Mouse (Mus musculus) E14TG2a.4 (cell line): ENCODE results near the gene Kcmf1.
"Not testable (repeated sequence)": the region's sequence is repeated elsewhere in the genome, so short reads cannot be mapped to it uniquely, and the experiment has no call there.

ENCODE experiments used
- H3K27me3 ChIP-seq: 2 replicates; pipeline ENCODE4 v1.6.1; 2014; ENCODE audit warnings: low read length, control low read depth; ENCODE audit not compliant: insufficient read depth
- H3K36me3 ChIP-seq: 2 replicates; pipeline ENCODE4 v1.6.1; 2014; ENCODE audit warnings: low read length, control low read depth; ENCODE audit not compliant: insufficient read depth
- H3K4me1 ChIP-seq: replicated peaks from 2 replicates; pipeline ENCODE4 v1.6.1; 2014; ENCODE audit warnings: low read depth, low read length, control low read depth
- H3K4me3 ChIP-seq: replicated peaks from 2 replicates; pipeline ENCODE4 v1.5.1; 2014; ENCODE audit warnings: mild to moderate bottlenecking, low read length
- H3K9me3 ChIP-seq: 2 replicates; pipeline ENCODE4 v1.6.1; 2014; ENCODE audit warnings: low read length, control low read depth
- CTCF ChIP-seq: conservative IDR thresholded peaks from 2 replicates; pipeline ENCODE4 v1.5.1; 2014; ENCODE audit warnings: low read length
- NANOG ChIP-seq: IDR thresholded peaks from 2 replicates; pipeline ENCODE4 v1.6.1; 2014; ENCODE audit warnings: borderline replicate concordance, low read length, mixed read lengths
- POU5F1 ChIP-seq: IDR thresholded peaks from 2 replicates; pipeline ENCODE4 v1.6.1; 2014; ENCODE audit warnings: low read length, borderline replicate concordance

Kcmf1 gene

GRCm38 (mm10) chr6:72872276-72872675, 27.5 kb downstream of the Kcmf1 start:
- Histone ChIP-seq H3K9me3 (no peaks in the 10 kb centered on the region), H3K36me3 (peaks cover 22% of the 10 kb centered on the region), H3K27me3 (no peaks in the 10 kb centered on the region), H3K4me1 (peaks cover 70% of the 10 kb centered on the region), H3K4me3 (no peak overlapping the region)
- TF ChIP-seq POU5F1 (no peak), NANOG (no peak), CTCF (no peak)

GRCm38 (mm10) chr6:72869601-72870000, 30.2 kb downstream of the Kcmf1 start:
- Histone ChIP-seq H3K36me3 (peaks cover 25% of the 10 kb centered on the region), H3K9me3 (no peaks in the 10 kb centered on the region), H3K4me3 (no peak overlapping the region), H3K4me1 (peaks cover 70% of the 10 kb centered on the region), H3K27me3 (no peaks in the 10 kb centered on the region)
- TF ChIP-seq NANOG = no peak
- TF ChIP-seq POU5F1 = no peak
- TF ChIP-seq CTCF = no peak

- TF ChIP-seq CTCF (no peak), POU5F1 (no peak), NANOG (no peak)
- no peaks in the 10 kb centered on the region for H3K27me3 ChIP-seq
- no peaks in the 10 kb centered on the region for H3K9me3 ChIP-seq
- H3K36me3 ChIP-seq = peaks cover 32% of the 10 kb centered on the region
- H3K4me1 ChIP-seq = peaks cover 73% of the 10 kb centered on the region
- no peak overlapping the region for H3K4me3 ChIP-seq
Observed at GRCm38 (mm10) chr6:72868688-72869087, 31.1 kb downstream of the Kcmf1 start.

DNA sequence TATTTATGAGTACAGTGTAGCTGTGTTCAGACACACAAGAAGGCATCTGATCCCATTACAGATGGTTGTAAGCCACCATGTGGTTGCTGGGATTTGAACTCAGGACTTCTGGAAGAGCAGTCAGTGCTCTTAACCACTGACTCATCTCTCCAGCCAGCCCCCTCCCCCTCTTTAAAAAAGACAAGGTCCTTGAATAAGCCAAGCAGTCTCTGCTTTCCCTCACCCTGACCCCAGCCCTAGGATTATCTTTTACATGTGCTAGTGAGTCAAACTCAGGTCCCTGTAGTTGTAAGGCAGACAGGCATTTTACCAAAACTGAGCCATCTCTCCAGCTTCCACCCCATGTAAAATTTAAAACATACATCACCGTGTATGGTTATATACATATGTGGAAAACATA, 32.0 kb downstream of the Kcmf1 start:
- TF ChIP-seq POU5F1 (no peak), NANOG (no peak), CTCF (no peak)
- H3K4me3 ChIP-seq = no peak overlapping the region

GRCm38 (mm10) chr6:72866232-72866631, 33.5 kb downstream of the Kcmf1 start:
- Histone ChIP-seq H3K4me3 (no peak overlapping the region), H3K36me3 (peaks cover 33% of the 10 kb centered on the region), H3K4me1 (peaks cover 82% of the 10 kb centered on the region), H3K27me3 (no peaks in the 10 kb centered on the region), H3K9me3 (no peaks in the 10 kb centered on the region)
- no peak for TF ChIP-seq POU5F1
- TF ChIP-seq CTCF = no peak
- TF ChIP-seq NANOG = no peak

More for the DNA sequence above, 32.0 kb downstream of the Kcmf1 start:
- H3K36me3 ChIP-seq = peaks cover 24% of the 10 kb centered on the region
- H3K4me1 ChIP-seq = peaks cover 77% of the 10 kb centered on the region
- no peaks in the 10 kb centered on the region for H3K9me3 ChIP-seq
- H3K27me3 ChIP-seq = no peaks in the 10 kb centered on the region

DNA sequence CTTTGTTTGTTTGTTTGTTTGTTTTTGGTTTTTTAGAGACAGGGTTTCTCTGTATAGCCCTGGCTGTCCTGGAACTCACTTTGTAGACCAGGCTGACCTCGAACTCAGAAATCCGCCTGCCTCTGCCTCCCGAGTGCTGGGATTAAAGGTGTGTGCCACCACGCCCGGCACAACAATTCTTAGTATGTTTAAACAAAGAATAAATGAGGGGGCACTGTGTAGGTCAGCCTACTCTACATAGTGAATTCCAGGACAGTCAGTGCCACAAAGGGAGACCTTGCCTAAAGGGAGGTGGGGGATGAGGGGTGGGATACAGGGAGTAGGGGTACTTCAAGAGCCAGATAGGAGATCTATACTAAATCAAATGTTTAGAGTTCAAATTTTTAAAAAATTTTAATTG, 37.1 kb downstream of the Kcmf1 start:
- not testable (repeated sequence) for H3K9me3 ChIP-seq, H3K27me3 ChIP-seq, H3K4me3 ChIP-seq
- Histone ChIP-seq H3K4me1 (peaks cover 55% of the 10 kb centered on the region), H3K36me3 (peaks cover 61% of the 10 kb centered on the region)

- Histone ChIP-seq H3K9me3 (no peaks in the 10 kb centered on the region), H3K4me1 (peaks cover 71% of the 10 kb centered on the region), H3K27me3 (no peaks in the 10 kb centered on the region), H3K36me3 (peaks cover 89% of the 10 kb centered on the region), H3K4me3 (no peak overlapping the region)
- no peak for TF ChIP-seq NANOG
- no peak for TF ChIP-seq CTCF
- no peak for TF ChIP-seq POU5F1
Observed at GRCm38 (mm10) chr6:72854256-72854655, 45.5 kb downstream of the Kcmf1 start.

- no peak for TF ChIP-seq NANOG
- no peak for TF ChIP-seq POU5F1
- TF ChIP-seq CTCF = no peak
- Histone ChIP-seq H3K4me3 (no peak overlapping the region), H3K27me3 (no peaks in the 10 kb centered on the region), H3K9me3 (no peaks in the 10 kb centered on the region), H3K4me1 (peaks cover 60% of the 10 kb centered on the region), H3K36me3 (peaks cover 89% of the 10 kb centered on the region)
Observed at GRCm38 (mm10) chr6:72852180-72852579, 47.6 kb downstream of the Kcmf1 start.

- TF ChIP-seq NANOG = no peak
- TF ChIP-seq CTCF = peak; percentile 68
- no peak for TF ChIP-seq POU5F1
- Histone ChIP-seq H3K9me3 (no peaks in the 10 kb centered on the region), H3K36me3 (peaks cover 89% of the 10 kb centered on the region), H3K4me1 (peaks cover 54% of the 10 kb centered on the region), H3K4me3 (no peak overlapping the region), H3K27me3 (no peaks in the 10 kb centered on the region)
Observed at GRCm38 (mm10) chr6:72851633-72852032, 48.1 kb downstream of the Kcmf1 start.
